Mouse (Mus musculus): ENCODE results near the gene Gprc5b.

The Gprc5b gene

GRCm38 (mm10) chr7:118990282-118990681 lies 4.7 kb downstream of the Gprc5b start:
- peak; percentile 63 to 81 for DNase-seq (ENCODE audit: low spot score in 2 of 2)

- DNase-seq (ENCODE audit: low spot score in 2 of 2): no peak
Observed at GRCm38 (mm10) chr7:118989275-118989856, 5.6 kb downstream of the Gprc5b start.

- DNase-seq (ENCODE audit: low spot score in 2 of 2): no peak
Observed at GRCm38 (mm10) chr7:118986369-118986768, 8.6 kb downstream of the Gprc5b start.

- no peak for DNase-seq (ENCODE audit: low spot score in 2 of 2)
Observed at GRCm38 (mm10) chr7:118985786-118986185, 9.2 kb downstream of the Gprc5b start.

GRCm38 (mm10) chr7:118983961-118984360 lies 11.1 kb downstream of the Gprc5b start:
- peak in 1 of 2 experiments; percentile 60 for DNase-seq (ENCODE audit: low spot score in 2 of 2)

- no peak for DNase-seq (ENCODE audit: low spot score in 2 of 2)
Observed at GRCm38 (mm10) chr7:118982586-118982985, 12.4 kb downstream of the Gprc5b start.

GRCm38 (mm10) chr7:118981831-118982230 lies 13.2 kb downstream of the Gprc5b start:
- no peak for DNase-seq (ENCODE audit: low spot score in 2 of 2)

GRCm38 (mm10) chr7:118981346-118981745 lies 13.7 kb downstream of the Gprc5b start:
- DNase-seq (ENCODE audit: low spot score in 2 of 2): no peak

GRCm38 (mm10) chr7:118979708-118980107 lies 15.3 kb downstream of the Gprc5b start:
- DNase-seq (ENCODE audit: low spot score in 2 of 2): no peak

- no peak for DNase-seq (ENCODE audit: low spot score in 2 of 2)
Observed at GRCm38 (mm10) chr7:118979121-118979520, 15.9 kb downstream of the Gprc5b start.

- DNase-seq (ENCODE audit: low spot score in 2 of 2): no peak
Observed at GRCm38 (mm10) chr7:118977167-118977543, 17.9 kb downstream of the Gprc5b start.

- peak in 1 of 2 experiments; percentile 56 for DNase-seq (ENCODE audit: low spot score in 2 of 2)
Observed at GRCm38 (mm10) chr7:118976414-118977166, 18.4 kb downstream of the Gprc5b start.

GRCm38 (mm10) chr7:118975837-118976236 lies 19.2 kb downstream of the Gprc5b start:
- DNase-seq (ENCODE audit: low spot score in 2 of 2): no peak

GRCm38 (mm10) chr7:118973377-118973776 lies 21.6 kb downstream of the Gprc5b start:
- DNase-seq (ENCODE audit: low spot score in 2 of 2): no peak

- DNase-seq (ENCODE audit: low spot score in 2 of 2): no peak
Observed at GRCm38 (mm10) chr7:118972306-118972705, 22.7 kb downstream of the Gprc5b start.

- DNase-seq (ENCODE audit: low spot score in 2 of 2): no peak
Observed at GRCm38 (mm10) chr7:118971499-118971898, 23.5 kb downstream of the Gprc5b start.

GRCm38 (mm10) chr7:118968870-118969269 lies 26.1 kb downstream of the Gprc5b start:
- no peak for DNase-seq (ENCODE audit: low spot score in 2 of 2)

- no peak for DNase-seq (ENCODE audit: low spot score in 2 of 2)
Observed at GRCm38 (mm10) chr7:118965198-118965597, 29.8 kb downstream of the Gprc5b start.

GRCm38 (mm10) chr7:118964777-118965176 lies 30.2 kb downstream of the Gprc5b start:
- no peak for DNase-seq (ENCODE audit: low spot score in 2 of 2)

GRCm38 (mm10) chr7:118959209-118959608 lies 35.8 kb downstream of the Gprc5b start:
- DNase-seq (ENCODE audit: low spot score in 2 of 2): no peak

- no peak for DNase-seq (ENCODE audit: low spot score in 2 of 2)
Observed at GRCm38 (mm10) chr7:118956616-118957246, 38.3 kb downstream of the Gprc5b start.

GRCm38 (mm10) chr7:118954968-118955367 lies 40.0 kb downstream of the Gprc5b start:
- no peak for DNase-seq (ENCODE audit: low spot score in 2 of 2)

Data from frontal cortex, postnatal 10 days (tissue).